Mouse (Mus musculus) E14TG2a.4 (cell line): Measurements from ENCODE around the gene Kcnip3.

ENCODE experiments used
- CTCF ChIP-seq: conservative IDR thresholded peaks from 2 replicates; pipeline ENCODE4 v1.5.1; 2014; ENCODE audit warnings: low read length
- NANOG ChIP-seq: IDR thresholded peaks from 2 replicates; pipeline ENCODE4 v1.6.1; 2014; ENCODE audit warnings: borderline replicate concordance, low read length, mixed read lengths

DNA sequence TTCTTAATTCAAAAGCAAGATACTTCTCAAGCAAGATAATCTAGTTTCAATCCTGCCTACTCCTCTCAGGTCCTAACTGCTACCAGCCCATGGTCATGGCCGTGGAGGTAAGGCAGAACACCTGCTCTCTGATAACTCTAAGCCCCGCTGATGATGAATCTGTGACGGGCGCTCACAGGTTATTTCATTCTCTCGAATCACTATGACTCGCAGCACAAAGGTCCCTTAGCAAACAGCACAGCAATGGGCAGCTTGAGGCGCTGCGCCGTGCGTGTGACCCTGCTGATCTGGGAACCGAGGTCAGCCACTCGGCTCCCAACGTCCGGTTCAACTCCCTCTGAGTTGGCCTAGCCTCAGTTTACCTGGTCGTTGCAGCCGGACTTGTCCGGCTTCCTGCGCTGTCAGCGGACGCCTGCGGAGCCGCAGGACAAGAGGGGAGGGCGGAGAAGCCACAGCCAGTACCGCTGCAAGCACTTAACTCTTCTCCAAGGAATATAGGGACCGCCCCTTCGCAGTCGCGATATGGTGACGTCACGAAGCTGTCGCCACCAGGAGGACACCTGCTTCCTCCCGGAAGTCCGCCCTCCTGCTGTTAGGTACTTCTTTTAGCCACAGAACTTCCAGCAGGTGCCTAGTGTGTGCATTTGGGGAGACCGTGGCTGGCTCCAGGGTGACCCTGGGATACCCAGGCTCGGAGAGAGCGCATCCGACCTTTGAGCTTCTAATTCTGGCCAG lies 77.7 kb downstream of the Kcnip3 start, which contains the start of gene Fahd2a:
- TF ChIP-seq CTCF (no peak), NANOG (no peak)
